Mouse (Mus musculus) lung, postnatal 0 days (tissue): Measurements from ENCODE around the gene Trim23.

Source experiments
- CTCF ChIP-seq: IDR thresholded peaks from 2 replicates; pipeline ENCODE4 v1.5.1; 2016; ENCODE audit warnings: antibody characterized with exemption, mild to moderate bottlenecking
- EP300 ChIP-seq: IDR thresholded peaks from 2 replicates; pipeline ENCODE4 v1.6.1; 2016; ENCODE audit warnings: antibody characterized with exemption, mild to moderate bottlenecking, control low read depth

DNA sequence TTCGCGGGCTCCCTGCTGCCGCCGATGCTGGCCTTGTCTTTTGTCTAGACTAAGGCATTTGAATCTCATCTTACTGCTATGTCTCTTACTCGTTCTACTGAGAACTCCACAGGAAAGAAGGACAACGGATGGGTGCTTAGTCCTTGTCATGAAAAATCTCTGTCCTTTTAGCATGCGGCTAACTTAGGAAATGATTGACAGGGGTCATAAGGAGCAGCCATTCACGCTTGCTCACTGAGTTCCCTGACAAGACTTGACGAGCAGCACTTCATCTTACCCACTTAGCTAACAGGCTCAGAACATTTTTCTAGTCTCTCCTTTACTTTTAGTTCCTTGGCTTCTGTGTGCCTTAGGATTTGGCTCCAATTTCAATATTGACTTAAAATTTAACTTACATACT lies 33.7 kb upstream of the Trim23 start:
- no peak for TF ChIP-seq CTCF
- no peak for TF ChIP-seq EP300
